Mouse (Mus musculus) heart, embryonic 15.5 days (tissue): Measurements from ENCODE around the gene Tbc1d21. TPM values are rescaled to one million over a fixed set of nuclear protein-coding genes. Genes with fewer than 3 reads are reported as not detected.
A peak's percentile ranks its signal among the peaks of the same experiment; 100 is the strongest.

Source experiments
- ATAC-seq: fragments of 200-750 bp; cut with Nextera tagmentation; replicated peaks from 2 replicates; pipeline ENCODE4 v1.8.0; 2017; ENCODE audit warnings: low read depth, moderate TSS enrichment; ENCODE audit not compliant: insufficient number of reproducible peaks, insufficient read depth, low FRiP score
- H3K27ac ChIP-seq: fragments of 300-500 bp; sonication (generic); 2 replicates; pipeline ENCODE4 v1.5.1; 2015; ENCODE audit warnings: mild to moderate bottlenecking, inconsistent platforms
- H3K27me3 ChIP-seq: fragments of 300-500 bp; sonication (generic); 2 replicates; pipeline ENCODE4 v1.6.1; 2015; ENCODE audit warnings: inconsistent platforms
- H3K36me3 ChIP-seq: fragments of 300-500 bp; sonication (generic); 2 replicates; pipeline ENCODE4 v1.6.1; 2015; ENCODE audit warnings: mild to moderate bottlenecking, inconsistent platforms
- H3K4me1 ChIP-seq: fragments of 300-500 bp; sonication (generic); replicated peaks from 2 replicates; pipeline ENCODE4 v1.6.1; 2015; ENCODE audit warnings: inconsistent platforms
- H3K4me2 ChIP-seq: fragments of 300-500 bp; sonication (generic); 2 replicates; pipeline ENCODE4 v1.6.1; 2015; ENCODE audit warnings: inconsistent platforms, mild to moderate bottlenecking, moderate library complexity
- H3K4me3 ChIP-seq: fragments of 300-500 bp; sonication (generic); 2 replicates; pipeline ENCODE4 v1.5.1; 2015; ENCODE audit warnings: mild to moderate bottlenecking, inconsistent platforms
- H3K9ac ChIP-seq: fragments of 300-500 bp; sonication (generic); 2 replicates; pipeline ENCODE4 v1.6.1; 2015; ENCODE audit warnings: mild to moderate bottlenecking, inconsistent platforms
- H3K9me3 ChIP-seq: fragments of 300-500 bp; sonication (generic); replicated peaks from 2 replicates; pipeline ENCODE4 v1.6.1; 2016; ENCODE audit warnings: inconsistent platforms
- WGBS: fragments of 180-500 bp; shearing (Covaris S2); methylation state at CpG from one replicate; pipeline ENCODE4 v1.1.7; 2015; ENCODE audit warnings: mixed read lengths; 5-methylcytosine and 5-hydroxymethylcytosine counted together
- polyA plus RNA-seq: library from polyadenylated mRNA; unstranded; fragments of >200 nt; fragmentation: Nextera tagmentation; extraction: Ambion mirVana; gene quantifications from 2 replicates; pipeline ENCODE4 v1.2.1, GENCODE M21; 2015

Tbc1d21 gene
- not detected in 2 replicates for polyA plus RNA-seq

DNA sequence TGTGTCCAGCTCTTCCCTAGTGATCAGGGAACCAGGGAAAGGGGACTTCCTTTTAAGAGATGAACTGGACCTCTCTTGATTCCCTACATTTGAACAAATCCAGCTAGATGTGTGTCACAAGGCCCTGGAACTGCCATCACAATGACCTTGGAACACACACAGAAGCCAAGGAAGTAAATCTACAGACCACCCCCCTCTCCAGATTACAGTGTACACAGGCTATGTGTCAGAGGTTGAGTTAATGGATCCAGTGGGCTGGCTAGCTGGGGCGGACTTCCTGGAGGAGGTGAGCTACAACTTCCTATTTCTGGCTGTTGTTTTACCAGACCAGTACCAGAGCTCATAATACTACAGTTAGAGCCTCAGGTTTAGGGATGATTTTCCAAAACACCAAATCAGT is at the start of gene Tbc1d21:
Gene Tbc1d21 (minus strand): TSS at position 101 of the 400 bp plus-strand sequence.
- H3K36me3 ChIP-seq = no peaks in the 10 kb centered on the region
- H3K9me3 ChIP-seq = no peaks in the 10 kb centered on the region
- no peak within 1 kb of the TSS for H3K27ac ChIP-seq
- H3K27me3 ChIP-seq = peaks cover 7% of the 10 kb centered on the region; the same call in 1 of the 2 replicates
- no peak within 1 kb of the TSS for H3K4me3 ChIP-seq
- no peaks in the 10 kb centered on the region for H3K4me1 ChIP-seq
- 93% methylated on average over 1 of the region's 1 CpGs for WGBS
- no peak for ATAC-seq
- H3K4me2 ChIP-seq = no peak within 1 kb of the TSS
- no peak within 1 kb of the TSS for H3K9ac ChIP-seq

- Histone ChIP-seq H3K4me2 (peak overlapping the region; percentile 7; the same call in 1 of the 2 replicates), H3K9me3 (no peaks in the 10 kb centered on the region), H3K9ac (no peak overlapping the region), H3K27ac (no peak overlapping the region), H3K4me1 (peaks cover 15% of the 10 kb centered on the region), H3K36me3 (no peaks in the 10 kb centered on the region), H3K4me3 (no peak overlapping the region), H3K27me3 (no peaks in the 10 kb centered on the region)
- ATAC-seq = no peak
- WGBS = 40% methylated on average over 9 of the region's 9 CpGs
Measured at GRCm38 (mm10) chr9:58411556-58411955, 41.3 kb upstream of the Tbc1d21 start.

- WGBS = 57% methylated on average over 4 of the region's 4 CpGs
- ATAC-seq = peak; percentile 56; the same call in 1 of the 2 replicates
- Histone ChIP-seq H3K9ac (no peak overlapping the region), H3K9me3 (no peaks in the 10 kb centered on the region), H3K36me3 (no peaks in the 10 kb centered on the region), H3K4me2 (no peak overlapping the region), H3K27ac (no peak overlapping the region), H3K4me1 (peaks cover 15% of the 10 kb centered on the region), H3K27me3 (no peaks in the 10 kb centered on the region), H3K4me3 (no peak overlapping the region)
Measured at GRCm38 (mm10) chr9:58410057-58410735, 39.9 kb upstream of the Tbc1d21 start.

DNA sequence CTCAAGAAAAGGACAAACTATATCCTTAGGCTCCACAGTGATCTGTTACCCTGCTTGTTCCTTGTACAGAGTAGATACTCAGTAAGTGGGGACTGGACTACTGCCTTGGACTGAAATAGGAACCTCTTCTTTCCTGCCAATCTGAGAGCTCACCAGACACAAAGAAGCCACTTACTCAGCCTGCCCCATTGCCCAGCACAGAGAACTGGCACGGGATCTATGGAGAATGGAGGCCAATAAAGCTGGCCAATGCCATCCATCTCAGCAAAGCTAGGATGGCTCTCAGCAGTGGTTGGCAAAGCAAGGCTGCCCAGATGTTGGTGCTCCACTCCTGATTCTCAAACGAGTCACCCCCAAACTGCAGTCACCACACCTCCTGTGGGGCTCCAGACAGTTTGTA is 39.0 kb upstream of the Tbc1d21 start:
- H3K27me3 ChIP-seq = no peaks in the 10 kb centered on the region
- H3K27ac ChIP-seq = no peak overlapping the region
- no peaks in the 10 kb centered on the region for H3K9me3 ChIP-seq
- 84% methylated on average over 2 of the region's 2 CpGs for WGBS
- H3K36me3 ChIP-seq = no peaks in the 10 kb centered on the region
- no peak overlapping the region for H3K4me3 ChIP-seq
- H3K4me1 ChIP-seq = peaks cover 16% of the 10 kb centered on the region
- H3K4me2 ChIP-seq = no peak overlapping the region
- no peak for ATAC-seq
- no peak overlapping the region for H3K9ac ChIP-seq

DNA sequence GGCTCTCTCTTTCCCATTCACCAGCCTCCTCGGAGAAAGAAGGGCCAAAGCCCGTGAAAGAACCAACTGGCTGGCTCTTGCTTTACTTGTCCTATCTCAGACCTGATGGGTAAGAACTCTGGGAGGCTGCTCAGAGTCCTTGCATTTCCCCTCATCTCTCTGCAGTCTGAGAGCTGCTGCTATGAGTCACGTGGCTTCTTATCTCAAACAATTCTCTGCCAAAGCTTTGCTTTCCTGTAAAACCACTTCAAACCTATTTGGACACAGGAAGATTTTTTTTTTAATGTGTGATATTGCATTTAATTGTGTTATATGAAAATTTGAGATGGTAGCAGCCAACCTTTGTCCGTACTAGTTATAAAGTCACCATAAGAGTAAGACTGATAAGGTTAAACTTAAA is 34.2 kb upstream of the Tbc1d21 start:
- no peak overlapping the region for H3K9ac ChIP-seq
- H3K4me2 ChIP-seq = no peak overlapping the region
- no peak overlapping the region for H3K27ac ChIP-seq
- H3K4me1 ChIP-seq = peaks cover 3% of the 10 kb centered on the region; the same call in 1 of the 2 replicates
- no peaks in the 10 kb centered on the region for H3K27me3 ChIP-seq
- 31% methylated on average over 4 of the region's 4 CpGs for WGBS
- no peak overlapping the region for H3K4me3 ChIP-seq
- H3K9me3 ChIP-seq = no peaks in the 10 kb centered on the region
- no peaks in the 10 kb centered on the region for H3K36me3 ChIP-seq
- no peak for ATAC-seq

DNA sequence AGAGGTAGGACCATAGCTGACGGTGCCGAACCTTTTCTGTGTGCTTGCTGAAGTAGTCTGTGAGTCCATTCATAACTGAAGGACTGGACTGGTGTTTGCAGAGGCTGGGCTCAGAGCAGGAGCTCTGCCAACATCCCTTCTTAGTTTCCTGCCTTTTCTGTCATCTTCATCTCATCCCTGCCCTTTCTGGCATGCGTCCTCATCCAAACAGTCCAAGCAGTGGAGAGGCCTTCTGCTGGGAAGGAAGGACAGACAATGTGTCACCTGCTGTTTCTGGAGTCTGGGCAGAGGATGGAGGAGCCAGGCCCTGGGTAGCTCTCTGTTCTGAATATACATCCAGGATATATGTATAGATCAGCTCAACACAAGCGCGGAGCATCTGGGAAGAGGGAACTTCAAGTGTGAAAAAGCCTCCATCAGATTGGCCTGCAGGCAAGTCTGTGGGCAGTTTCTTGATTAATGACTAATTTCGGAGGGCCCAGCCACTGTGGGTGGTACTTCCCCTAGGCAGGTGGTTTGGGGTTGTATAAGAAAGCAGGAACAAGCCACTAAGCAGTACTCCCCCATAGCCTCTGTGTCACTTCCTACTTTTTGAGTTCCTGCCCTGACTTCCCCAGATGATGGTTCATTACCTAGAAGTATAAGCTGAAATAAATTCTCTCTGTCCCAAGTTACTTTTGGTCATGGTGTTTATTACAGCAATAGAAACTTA is 31.3 kb upstream of the Tbc1d21 start:
- Histone ChIP-seq H3K27me3 (peaks cover 10% of the 10 kb centered on the region), H3K27ac (no peak overlapping the region), H3K4me1 (peaks cover 3% of the 10 kb centered on the region; the same call in 1 of the 2 replicates), H3K9ac (no peak overlapping the region), H3K36me3 (no peaks in the 10 kb centered on the region), H3K4me3 (no peak overlapping the region), H3K9me3 (no peaks in the 10 kb centered on the region), H3K4me2 (no peak overlapping the region)
- 76% methylated on average over 6 of the region's 6 CpGs for WGBS
- no peak for ATAC-seq

DNA sequence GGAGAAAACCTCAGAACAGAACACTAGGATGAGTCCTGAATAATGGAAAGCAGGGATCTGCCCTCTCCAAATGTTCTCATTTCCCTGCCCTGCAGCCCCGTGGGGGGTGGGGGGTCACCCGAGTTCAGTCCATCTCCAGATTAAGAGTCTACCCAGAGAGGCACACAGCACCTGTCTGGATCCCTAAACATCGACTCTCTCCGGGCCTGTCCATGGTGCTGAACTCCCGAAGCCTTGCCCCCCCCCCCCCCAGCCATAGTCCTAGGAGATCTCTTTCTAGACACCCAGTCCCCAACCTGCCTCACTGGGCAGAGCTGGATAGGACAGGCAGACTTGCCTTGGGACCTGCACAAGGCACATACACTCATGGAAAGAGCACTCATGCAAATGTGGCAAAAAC is 29.4 kb upstream of the Tbc1d21 start:
- ATAC-seq = no peak
- WGBS = 20% methylated on average over 5 of the region's 5 CpGs
- Histone ChIP-seq H3K27ac (no peak overlapping the region), H3K9me3 (no peaks in the 10 kb centered on the region), H3K4me3 (no peak overlapping the region), H3K4me2 (no peak overlapping the region), H3K27me3 (peaks cover 10% of the 10 kb centered on the region), H3K9ac (no peak overlapping the region), H3K4me1 (peaks cover 8% of the 10 kb centered on the region; the same call in 1 of the 2 replicates), H3K36me3 (no peaks in the 10 kb centered on the region)

- H3K9ac ChIP-seq = no peak overlapping the region
- H3K36me3 ChIP-seq = no peaks in the 10 kb centered on the region
- no peak for ATAC-seq
- peaks cover 14% of the 10 kb centered on the region for H3K27me3 ChIP-seq
- H3K4me2 ChIP-seq = no peak overlapping the region
- peaks cover 11% of the 10 kb centered on the region for H3K4me1 ChIP-seq
- 81% methylated on average over 8 of the region's 8 CpGs for WGBS
- H3K27ac ChIP-seq = no peak overlapping the region
- no peaks in the 10 kb centered on the region for H3K9me3 ChIP-seq
- no peak overlapping the region for H3K4me3 ChIP-seq
Measured at GRCm38 (mm10) chr9:58394605-58395004, 24.4 kb upstream of the Tbc1d21 start.

DNA sequence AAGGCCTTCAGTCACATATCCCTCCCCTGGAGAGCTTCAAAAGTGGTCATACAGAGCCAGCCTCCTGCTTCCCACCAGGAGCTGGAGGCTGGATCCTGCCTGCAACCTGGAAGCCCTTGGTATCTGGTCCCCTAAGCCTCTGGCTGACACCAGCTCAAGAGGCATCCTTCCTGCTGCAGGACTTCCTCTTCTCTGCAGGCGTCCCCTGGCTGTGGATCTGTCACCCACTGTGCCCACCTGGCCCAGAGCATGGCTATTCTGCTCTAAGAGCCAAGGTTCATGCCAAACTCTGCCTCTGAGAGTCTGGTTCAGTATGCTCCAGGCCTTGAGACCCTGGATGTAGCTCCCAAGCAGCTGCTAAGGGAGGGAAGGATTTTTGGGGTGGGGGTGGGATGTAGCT is 23.6 kb upstream of the Tbc1d21 start:
- no peaks in the 10 kb centered on the region for H3K9me3 ChIP-seq
- H3K9ac ChIP-seq = no peak overlapping the region
- H3K36me3 ChIP-seq = no peaks in the 10 kb centered on the region
- peaks cover 11% of the 10 kb centered on the region for H3K4me1 ChIP-seq
- H3K27ac ChIP-seq = no peak overlapping the region
- no peak for ATAC-seq
- 57% methylated on average over 1 of the region's 1 CpGs for WGBS
- no peak overlapping the region for H3K4me2 ChIP-seq
- no peak overlapping the region for H3K4me3 ChIP-seq
- H3K27me3 ChIP-seq = peaks cover 11% of the 10 kb centered on the region

DNA sequence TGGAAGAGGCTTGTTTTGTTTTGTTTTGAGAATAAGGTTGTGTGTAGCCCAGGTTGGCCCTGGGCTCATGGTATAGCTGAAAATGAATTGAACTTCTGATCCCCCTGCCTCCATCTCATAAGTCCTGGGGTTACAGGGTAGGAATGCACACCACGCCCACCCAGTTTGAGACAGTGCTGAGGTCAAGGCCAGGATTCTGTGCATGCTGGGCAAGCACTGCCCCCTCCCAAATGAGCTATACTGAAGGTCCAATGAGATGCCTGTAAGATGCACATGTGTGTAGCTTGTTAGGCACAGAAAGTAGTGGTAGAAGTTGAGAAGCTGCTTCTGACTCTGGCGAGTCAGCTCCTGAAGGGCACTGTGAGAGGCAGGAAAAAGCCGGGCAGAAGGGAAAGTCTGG is 18.1 kb upstream of the Tbc1d21 start:
- Histone ChIP-seq H3K27ac (no peak overlapping the region), H3K4me2 (no peak overlapping the region), H3K9ac (no peak overlapping the region), H3K36me3 (no peaks in the 10 kb centered on the region), H3K4me1 (peaks cover 6% of the 10 kb centered on the region), H3K9me3 (no peaks in the 10 kb centered on the region), H3K4me3 (no peak overlapping the region), H3K27me3 (0 out of 2 replicates have a peak, but pooled peaks cover 5% of the 10 kb centered on the region)
- no peak for ATAC-seq
- WGBS = 66% methylated on average over 3 of the region's 3 CpGs

DNA sequence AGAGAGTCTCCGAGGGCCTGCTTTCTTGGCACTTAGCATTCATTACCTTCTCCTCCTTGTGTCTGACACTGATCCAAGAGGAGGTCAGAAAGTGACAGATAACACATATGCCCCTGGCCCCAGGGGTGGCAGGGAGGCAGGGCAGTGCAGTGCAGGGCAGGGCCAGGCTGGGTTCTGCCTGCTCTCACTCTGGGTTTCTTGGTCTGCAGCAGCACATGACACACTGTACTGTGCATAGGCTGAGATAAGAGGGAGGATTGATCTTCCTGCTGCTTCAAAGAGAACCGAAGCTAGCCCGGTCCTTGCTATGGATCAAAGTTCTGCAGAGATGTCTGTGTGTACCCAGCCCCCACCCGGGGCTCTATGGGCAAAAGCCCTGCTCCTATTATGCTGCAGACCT is 8.6 kb upstream of the Tbc1d21 start:
- no peak for ATAC-seq
- H3K27me3 ChIP-seq = peaks cover 7% of the 10 kb centered on the region; the same call in 1 of the 2 replicates
- 34% methylated on average over 4 of the region's 4 CpGs for WGBS
- H3K9me3 ChIP-seq = no peaks in the 10 kb centered on the region
- no peak overlapping the region for H3K4me3 ChIP-seq
- H3K27ac ChIP-seq = no peak overlapping the region
- H3K36me3 ChIP-seq = no peaks in the 10 kb centered on the region
- H3K4me1 ChIP-seq = peaks cover 4% of the 10 kb centered on the region; the same call in 1 of the 2 replicates
- H3K9ac ChIP-seq = no peak overlapping the region
- no peak overlapping the region for H3K4me2 ChIP-seq
